Mouse (Mus musculus): ENCODE measurements at regions not wholly inside any gene's neighbourhood (a gene's known extent, or its start where the extent isn't known, plus 50 kb on each side); places are given as distances from the start of the nearest gene placed in this dataset.

DNA sequence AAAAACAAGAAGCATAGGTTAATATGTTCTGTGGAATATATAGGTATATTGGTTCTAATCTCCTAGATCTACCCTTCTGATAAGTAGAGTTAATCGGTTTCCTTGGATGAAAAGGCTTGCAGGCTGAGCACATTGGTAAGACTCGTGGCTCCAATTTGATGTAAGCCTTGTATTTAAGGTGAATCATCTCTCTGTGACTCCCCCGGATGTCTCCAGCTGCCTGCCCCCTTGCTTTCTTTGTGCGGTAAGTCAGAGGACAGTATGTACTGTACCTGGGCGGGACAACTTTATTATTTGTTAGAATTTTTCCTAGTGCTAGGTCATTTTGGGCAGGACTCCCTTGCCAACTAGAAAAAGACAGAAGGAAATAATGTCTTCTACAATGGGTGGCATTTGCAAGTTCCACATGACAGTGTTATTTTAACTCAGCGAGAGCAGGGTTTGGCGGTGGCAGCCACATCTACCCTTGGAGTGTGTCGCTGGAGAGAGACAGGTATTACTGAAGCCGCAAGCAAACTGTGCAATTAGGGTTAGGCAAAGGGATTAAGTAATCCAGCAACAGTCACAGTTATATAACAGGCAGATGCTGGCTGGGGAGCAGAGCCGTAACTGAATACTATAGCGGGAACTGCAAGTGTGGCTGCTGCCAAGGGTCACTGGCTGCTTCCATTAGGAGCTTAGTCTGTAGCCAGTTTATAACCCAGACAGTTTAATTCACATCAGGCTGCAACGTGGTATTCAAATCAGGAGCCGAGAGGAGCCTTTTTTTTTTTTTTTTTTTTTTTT is 172.9 kb downstream of the Moxd1 start:
- H3K4me1 ChIP-seq (ENCODE audit: control insufficient read depth, insufficient read depth, low read length) = no peaks in the 10 kb centered on the region
- no peaks in the 10 kb centered on the region for H3K9me3 ChIP-seq (replicated peaks; ENCODE audit: control insufficient read depth, insufficient read depth, low read length, poor library complexity, severe bottlenecking)
- no peak overlapping the region for H3K4me3 ChIP-seq (ENCODE audit: low read depth, low read length)
- H3K36me3 ChIP-seq (ENCODE audit: control insufficient read depth, insufficient read depth, low read length, poor library complexity, severe bottlenecking) = no peaks in the 10 kb centered on the region
- H3K27me3 ChIP-seq (ENCODE audit: control insufficient read depth, insufficient read depth, low read length, poor library complexity, severe bottlenecking) = no peaks in the 10 kb centered on the region
- TF ChIP-seq CTCF (IDR thresholded peaks at IDR 0.05; ENCODE audit: low read depth, low read length) = no peak
- no peak for TF ChIP-seq EP300 (IDR thresholded peaks at IDR 0.05; ENCODE audit: insufficient read depth, low read depth, low read length)
- no peak overlapping the region for H3K27ac ChIP-seq (ENCODE audit: insufficient read depth, low read length)
- H3K9ac ChIP-seq (ENCODE audit: low read depth, poor library complexity, severe bottlenecking) = no peak overlapping the region

- no peaks in the 10 kb centered on the region for H3K9me3 ChIP-seq (replicated peaks; ENCODE audit: control insufficient read depth, insufficient read depth, low read length, poor library complexity, severe bottlenecking)
Observed at GRCm38 (mm10) chr10:24397125-24397524, 173.8 kb downstream of the Moxd1 start.

DNA sequence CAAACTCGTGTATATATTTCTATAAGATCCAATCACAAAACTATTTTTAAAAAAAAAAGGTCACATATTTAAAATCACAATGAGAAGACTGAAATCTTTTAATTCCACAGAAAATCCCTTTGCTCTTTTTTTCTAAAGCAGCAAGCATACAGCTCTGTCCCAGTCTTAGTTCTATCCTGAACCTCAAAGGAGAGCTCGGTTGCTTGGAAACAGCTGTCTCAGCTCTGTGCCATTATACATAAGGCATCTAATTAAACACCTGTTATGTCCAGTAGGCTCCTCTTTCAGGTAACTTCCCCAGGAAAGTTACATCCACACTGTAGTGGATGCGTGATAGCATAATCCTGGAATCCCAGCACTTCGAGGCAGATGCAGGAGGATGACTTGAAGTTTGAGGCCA is 181.5 kb downstream of the Moxd1 start:
- H3K36me3 ChIP-seq (ENCODE audit: control insufficient read depth, insufficient read depth, low read length, poor library complexity, severe bottlenecking) = no peaks in the 10 kb centered on the region
- no peaks in the 10 kb centered on the region for H3K27me3 ChIP-seq (ENCODE audit: control insufficient read depth, insufficient read depth, low read length, poor library complexity, severe bottlenecking)
- peaks cover 2% of the 10 kb centered on the region for H3K4me1 ChIP-seq (ENCODE audit: control insufficient read depth, insufficient read depth, low read length)
- TF ChIP-seq EP300 (IDR thresholded peaks at IDR 0.05; ENCODE audit: insufficient read depth, low read depth, low read length) (no peak), POLR2A (IDR thresholded peaks at IDR 0.05; ENCODE audit: insufficient read depth, low read length) (no peak), CTCF (IDR thresholded peaks at IDR 0.05; ENCODE audit: low read depth, low read length) (no peak)
- H3K9me3 ChIP-seq (replicated peaks; ENCODE audit: control insufficient read depth, insufficient read depth, low read length, poor library complexity, severe bottlenecking) = no peaks in the 10 kb centered on the region
- no peak overlapping the region for H3K4me3 ChIP-seq (ENCODE audit: low read depth, low read length)
- H3K27ac ChIP-seq (ENCODE audit: insufficient read depth, low read length) = no peak overlapping the region
- no peak overlapping the region for H3K9ac ChIP-seq (ENCODE audit: low read depth, poor library complexity, severe bottlenecking)

More at GRCm38 (mm10) chr10:24397125-24397524, 173.8 kb downstream of the Moxd1 start:
- no peak overlapping the region for H3K4me3 ChIP-seq (ENCODE audit: low read depth, low read length)
- TF ChIP-seq POLR2A (IDR thresholded peaks at IDR 0.05; ENCODE audit: insufficient read depth, low read length) (no peak), EP300 (IDR thresholded peaks at IDR 0.05; ENCODE audit: insufficient read depth, low read depth, low read length) (no peak), CTCF (IDR thresholded peaks at IDR 0.05; ENCODE audit: low read depth, low read length) (no peak)
- H3K9ac ChIP-seq (ENCODE audit: low read depth, poor library complexity, severe bottlenecking) = no peak overlapping the region
- H3K4me1 ChIP-seq (ENCODE audit: control insufficient read depth, insufficient read depth, low read length) = no peaks in the 10 kb centered on the region
- H3K27me3 ChIP-seq (ENCODE audit: control insufficient read depth, insufficient read depth, low read length, poor library complexity, severe bottlenecking) = no peaks in the 10 kb centered on the region
- no peak overlapping the region for H3K27ac ChIP-seq (ENCODE audit: insufficient read depth, low read length)
- H3K36me3 ChIP-seq (ENCODE audit: control insufficient read depth, insufficient read depth, low read length, poor library complexity, severe bottlenecking) = no peaks in the 10 kb centered on the region

- H3K27me3 ChIP-seq (ENCODE audit: control insufficient read depth, insufficient read depth, low read length, poor library complexity, severe bottlenecking) = no peaks in the 10 kb centered on the region
Observed at GRCm38 (mm10) chr10:24406953-24407352, 183.6 kb downstream of the Moxd1 start.

DNA sequence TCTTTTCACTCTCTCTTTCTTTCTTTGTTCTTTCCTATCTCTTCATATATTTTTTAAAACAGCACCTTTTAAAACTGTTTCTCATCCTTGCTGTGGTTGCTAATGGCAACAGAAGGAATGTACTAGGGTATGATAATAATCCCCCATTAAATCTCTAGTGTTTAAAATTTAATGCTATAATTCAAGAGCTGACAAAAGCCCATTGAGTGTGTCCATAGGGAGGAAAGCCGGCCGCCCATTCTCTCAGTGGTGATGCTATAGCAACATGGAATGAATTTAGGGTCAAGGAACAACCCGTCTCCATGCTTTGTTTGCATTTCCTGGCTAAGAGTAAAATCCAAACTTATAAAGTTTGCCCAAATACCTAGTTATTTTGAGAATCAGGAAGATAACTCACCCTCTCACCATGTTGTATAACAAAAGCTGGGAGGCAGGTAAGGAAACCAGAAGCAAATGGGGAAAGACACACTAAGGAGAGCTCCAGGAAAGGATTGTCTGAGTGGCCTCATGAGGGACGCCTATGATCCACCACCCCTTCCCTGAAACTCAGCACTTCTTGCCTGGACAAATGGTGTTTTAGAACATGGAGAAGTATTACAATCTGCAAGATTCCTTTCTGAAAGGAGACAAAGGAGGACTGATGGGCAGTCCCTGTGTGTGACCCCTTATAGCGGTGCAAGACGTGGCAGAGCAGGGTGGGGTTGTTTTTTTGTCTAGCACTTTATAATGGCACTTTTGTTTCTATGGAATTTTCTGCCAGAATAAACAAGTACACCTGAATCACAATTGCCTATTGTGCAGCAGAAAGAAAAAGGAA is 184.3 kb downstream of the Moxd1 start:
- no peaks in the 10 kb centered on the region for H3K36me3 ChIP-seq (ENCODE audit: control insufficient read depth, insufficient read depth, low read length, poor library complexity, severe bottlenecking)
- peaks cover 2% of the 10 kb centered on the region for H3K4me1 ChIP-seq (ENCODE audit: control insufficient read depth, insufficient read depth, low read length)
- H3K27ac ChIP-seq (ENCODE audit: insufficient read depth, low read length) = no peak overlapping the region
- no peak overlapping the region for H3K9ac ChIP-seq (ENCODE audit: low read depth, poor library complexity, severe bottlenecking)
- no peak for TF ChIP-seq EP300 (IDR thresholded peaks at IDR 0.05; ENCODE audit: insufficient read depth, low read depth, low read length)
- TF ChIP-seq CTCF (IDR thresholded peaks at IDR 0.05; ENCODE audit: low read depth, low read length) = no peak
- TF ChIP-seq POLR2A (IDR thresholded peaks at IDR 0.05; ENCODE audit: insufficient read depth, low read length) = no peak
- H3K9me3 ChIP-seq (replicated peaks; ENCODE audit: control insufficient read depth, insufficient read depth, low read length, poor library complexity, severe bottlenecking) = no peaks in the 10 kb centered on the region
- H3K4me3 ChIP-seq (ENCODE audit: low read depth, low read length) = no peak overlapping the region
- no peaks in the 10 kb centered on the region for H3K27me3 ChIP-seq (ENCODE audit: control insufficient read depth, insufficient read depth, low read length, poor library complexity, severe bottlenecking)

More at GRCm38 (mm10) chr10:24406953-24407352, 183.6 kb downstream of the Moxd1 start:
- Histone ChIP-seq H3K36me3 (ENCODE audit: control insufficient read depth, insufficient read depth, low read length, poor library complexity, severe bottlenecking) (no peaks in the 10 kb centered on the region), H3K9me3 (replicated peaks; ENCODE audit: control insufficient read depth, insufficient read depth, low read length, poor library complexity, severe bottlenecking) (no peaks in the 10 kb centered on the region), H3K4me3 (ENCODE audit: low read depth, low read length) (no peak overlapping the region), H3K4me1 (ENCODE audit: control insufficient read depth, insufficient read depth, low read length) (peaks cover 2% of the 10 kb centered on the region), H3K9ac (ENCODE audit: low read depth, poor library complexity, severe bottlenecking) (no peak overlapping the region), H3K27ac (ENCODE audit: insufficient read depth, low read length) (no peak overlapping the region)
- TF ChIP-seq CTCF (IDR thresholded peaks at IDR 0.05; ENCODE audit: low read depth, low read length) (no peak), POLR2A (IDR thresholded peaks at IDR 0.05; ENCODE audit: insufficient read depth, low read length) (no peak), EP300 (IDR thresholded peaks at IDR 0.05; ENCODE audit: insufficient read depth, low read depth, low read length) (no peak)

DNA sequence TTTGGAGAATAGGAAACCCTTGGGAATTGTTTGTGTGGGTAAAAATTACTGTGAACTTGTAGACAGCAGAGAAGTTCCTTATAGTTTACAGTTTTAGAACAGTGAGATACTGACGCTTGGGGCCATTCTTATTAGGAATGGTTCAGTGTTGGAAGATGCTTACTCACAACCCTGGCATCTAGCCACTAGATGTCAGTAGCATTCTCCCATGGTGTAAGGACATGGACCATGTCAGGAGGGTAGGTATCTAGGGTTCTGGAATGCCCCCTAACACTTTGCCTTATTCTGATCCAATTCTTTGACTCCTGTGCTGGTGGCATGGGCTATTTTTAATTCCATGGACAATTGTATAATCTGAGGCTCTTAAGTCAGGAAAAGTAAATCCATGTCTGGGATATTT is 185.3 kb upstream of the Ccn2 start:
- H3K4me1 ChIP-seq (ENCODE audit: control insufficient read depth, insufficient read depth, low read length) = peaks cover 1% of the 10 kb centered on the region
- no peak overlapping the region for H3K9ac ChIP-seq (ENCODE audit: low read depth, poor library complexity, severe bottlenecking)
- H3K27ac ChIP-seq (ENCODE audit: insufficient read depth, low read length) = no peak overlapping the region
- TF ChIP-seq POLR2A (IDR thresholded peaks at IDR 0.05; ENCODE audit: insufficient read depth, low read length) = no peak
- no peak for TF ChIP-seq EP300 (IDR thresholded peaks at IDR 0.05; ENCODE audit: insufficient read depth, low read depth, low read length)
- TF ChIP-seq CTCF (IDR thresholded peaks at IDR 0.05; ENCODE audit: low read depth, low read length) = no peak
- no peaks in the 10 kb centered on the region for H3K27me3 ChIP-seq (ENCODE audit: control insufficient read depth, insufficient read depth, low read length, poor library complexity, severe bottlenecking)
- H3K9me3 ChIP-seq (replicated peaks; ENCODE audit: control insufficient read depth, insufficient read depth, low read length, poor library complexity, severe bottlenecking) = no peaks in the 10 kb centered on the region
- H3K4me3 ChIP-seq (ENCODE audit: low read depth, low read length) = no peak overlapping the region
- no peaks in the 10 kb centered on the region for H3K36me3 ChIP-seq (ENCODE audit: control insufficient read depth, insufficient read depth, low read length, poor library complexity, severe bottlenecking)
